Mouse (Mus musculus) lung, embryonic 15.5 days (tissue): ENCODE results near the gene AY358078. TPM values are rescaled to one million over a fixed set of nuclear protein-coding genes. Genes with fewer than 3 reads are reported as not detected.
"Not testable (repeated sequence)": the region's sequence is repeated elsewhere in the genome, so short reads cannot be mapped to it uniquely, and the experiment has no call there.

ENCODE experiments used
- ATAC-seq: fragments of 200-750 bp; cut with Nextera tagmentation; 2 replicates; pipeline ENCODE4 v1.8.0; 2017; ENCODE audit warnings: moderate number of reproducible peaks, borderline replicate concordance; ENCODE audit not compliant: low FRiP score, low TSS enrichment; ENCODE audit errors: extremely low read depth
- H3K27ac ChIP-seq: fragments of 300-500 bp; sonication (generic); 2 replicates; pipeline ENCODE4 v1.5.1; 2015; ENCODE audit warnings: moderate library complexity, mild to moderate bottlenecking, inconsistent platforms
- H3K27me3 ChIP-seq: fragments of 300-500 bp; sonication (generic); 2 replicates; pipeline ENCODE4 v1.6.1; 2015; ENCODE audit warnings: inconsistent platforms
- H3K36me3 ChIP-seq: fragments of 300-500 bp; sonication (generic); 2 replicates; pipeline ENCODE4 v1.6.1; 2015; ENCODE audit warnings: inconsistent platforms
- H3K4me1 ChIP-seq: fragments of 300-500 bp; sonication (generic); 2 replicates; pipeline ENCODE4 v1.6.1; 2015; ENCODE audit warnings: inconsistent platforms
- H3K4me2 ChIP-seq: fragments of 300-500 bp; sonication (generic); 2 replicates; pipeline ENCODE4 v1.6.1; 2015; ENCODE audit warnings: inconsistent platforms, mild to moderate bottlenecking, moderate library complexity
- H3K4me3 ChIP-seq: fragments of 300-500 bp; sonication (generic); 2 replicates; pipeline ENCODE4 v1.5.1; 2015; ENCODE audit warnings: mild to moderate bottlenecking, inconsistent platforms
- H3K9ac ChIP-seq: fragments of 300-500 bp; sonication (generic); 2 replicates; pipeline ENCODE4 v1.6.1; 2015; ENCODE audit warnings: inconsistent platforms
- H3K9me3 ChIP-seq: fragments of 300-500 bp; sonication (generic); 2 replicates; pipeline ENCODE4 v1.6.1; 2016; ENCODE audit warnings: inconsistent platforms
- WGBS: fragments of 180-500 bp; shearing (Covaris S2); methylation state at CpG from one replicate; pipeline ENCODE4 v1.1.7; 2015; 5-methylcytosine and 5-hydroxymethylcytosine counted together
- polyA plus RNA-seq: library from polyadenylated mRNA; unstranded; fragments of >200 nt; fragmentation: Nextera tagmentation; extraction: Ambion mirVana; gene quantifications from 2 replicates; pipeline ENCODE4 v1.2.1, GENCODE M21; 2015

AY358078 gene
- polyA plus RNA-seq, 1 experiment from 2014 or later, result not detected

- not testable (repeated sequence) for H3K27me3 ChIP-seq, H3K4me3 ChIP-seq, H3K4me2 ChIP-seq, ATAC-seq, H3K9ac ChIP-seq, H3K9me3 ChIP-seq, H3K36me3 ChIP-seq, H3K4me1 ChIP-seq, H3K27ac ChIP-seq
- WGBS, result 17% methylated on average over 2 of the region's 2 CpGs
These were observed 38.6 kb downstream of the AY358078 start for GRCm38 (mm10) chr14:51838480-51838879.

- Histone ChIP-seq H3K4me1 (no peaks in the 10 kb centered on the region), H3K4me3 (no peak overlapping the region), H3K9me3 (no peaks in the 10 kb centered on the region), H3K27me3 (no peaks in the 10 kb centered on the region), H3K9ac (no peak overlapping the region), H3K27ac (no peak overlapping the region), H3K4me2 (no peak overlapping the region), H3K36me3 (no peaks in the 10 kb centered on the region)
- ATAC-seq, result no peak
- 50% methylated on average over 1 of the region's 1 CpGs for whole genome bisulfite sequencing
These were observed 42.4 kb downstream of the AY358078 start for GRCm38 (mm10) chr14:51842250-51842649.

- Histone ChIP-seq H3K27ac (no peak overlapping the region), H3K27me3 (no peaks in the 10 kb centered on the region), H3K4me1 (no peaks in the 10 kb centered on the region), H3K9ac (no peak overlapping the region), H3K36me3 (no peaks in the 10 kb centered on the region), H3K4me3 (no peak overlapping the region), H3K4me2 (no peak overlapping the region), H3K9me3 (no peaks in the 10 kb centered on the region)
- ATAC-seq, result no peak
- WGBS, result 58% methylated on average over 2 of the region's 2 CpGs
These were observed 42.9 kb downstream of the AY358078 start for GRCm38 (mm10) chr14:51842781-51843180.

GRCm38 (mm10) chr14:51843882-51844281, 44.0 kb downstream of the AY358078 start:
- no peaks in the 10 kb centered on the region for H3K27me3 ChIP-seq
- no peak for ATAC-seq

GRCm38 (mm10) chr14:51846566-51846965, 46.7 kb downstream of the AY358078 start:
- H3K36me3 ChIP-seq, result no peaks in the 10 kb centered on the region
- no peak overlapping the region for H3K9ac ChIP-seq
- H3K4me1 ChIP-seq, result no peaks in the 10 kb centered on the region
- no peak for ATAC-seq
- H3K4me3 ChIP-seq, result no peak overlapping the region
- H3K4me2 ChIP-seq, result no peak overlapping the region
- no peak overlapping the region for H3K27ac ChIP-seq
- 49% methylated on average over 3 of the region's 3 CpGs for WGBS
- H3K27me3 ChIP-seq, result no peaks in the 10 kb centered on the region
- no peaks in the 10 kb centered on the region for H3K9me3 ChIP-seq

More at GRCm38 (mm10) chr14:51843882-51844281, 44.0 kb downstream of the AY358078 start:
- no peak overlapping the region for H3K4me2 ChIP-seq
- no peak overlapping the region for H3K9ac ChIP-seq
- H3K9me3 ChIP-seq, result no peaks in the 10 kb centered on the region
- no peaks in the 10 kb centered on the region for H3K4me1 ChIP-seq
- H3K4me3 ChIP-seq, result no peak overlapping the region
- no peak overlapping the region for H3K27ac ChIP-seq
- H3K36me3 ChIP-seq, result no peaks in the 10 kb centered on the region

GRCm38 (mm10) chr14:51851006-51851405, 51.2 kb downstream of the AY358078 start:
- not testable (repeated sequence) for H3K9me3 ChIP-seq, H3K9ac ChIP-seq, H3K4me3 ChIP-seq, H3K27me3 ChIP-seq, H3K4me1 ChIP-seq, H3K27ac ChIP-seq, ATAC-seq, H3K4me2 ChIP-seq, H3K36me3 ChIP-seq
- WGBS, result 40% methylated on average over 3 of the region's 3 CpGs

- Histone ChIP-seq H3K9me3 (no peaks in the 10 kb centered on the region), H3K4me2 (no peak within 1 kb of the TSS), H3K4me3 (no peak within 1 kb of the TSS), H3K27ac (no peak within 1 kb of the TSS), H3K9ac (no peak within 1 kb of the TSS), H3K36me3 (no peaks in the 10 kb centered on the region), H3K27me3 (no peaks in the 10 kb centered on the region), H3K4me1 (no peaks in the 10 kb centered on the region)
- ATAC-seq, result no peak
These were observed 53.6 kb downstream of the AY358078 start, which contains the start of gene Ear6 for GRCm38 (mm10) chr14:51853399-51853798. Gene Ear6 (plus strand): TSS chr14:51853699.

GRCm38 (mm10) chr14:51855280-51855679, 55.4 kb downstream of the AY358078 start:
- ATAC-seq, H3K27ac ChIP-seq, H3K4me3 ChIP-seq, H3K9me3 ChIP-seq, H3K36me3 ChIP-seq, H3K9ac ChIP-seq, H3K4me2 ChIP-seq, H3K4me1 ChIP-seq, H3K27me3 ChIP-seq: not testable (repeated sequence)
- WGBS, result 68% methylated on average over 7 of the region's 7 CpGs

GRCm38 (mm10) chr14:51863603-51864002, 63.8 kb downstream of the AY358078 start:
- H3K4me2 ChIP-seq, H3K4me1 ChIP-seq, H3K36me3 ChIP-seq, H3K9me3 ChIP-seq, H3K27me3 ChIP-seq, H3K27ac ChIP-seq, H3K9ac ChIP-seq, H3K4me3 ChIP-seq, ATAC-seq: not testable (repeated sequence)
- WGBS, result 5% methylated on average over 1 of the region's 1 CpGs

GRCm38 (mm10) chr14:51870756-51871155, 70.9 kb downstream of the AY358078 start:
- Histone ChIP-seq H3K9ac (no peak overlapping the region), H3K36me3 (no peaks in the 10 kb centered on the region), H3K4me1 (no peaks in the 10 kb centered on the region), H3K9me3 (no peaks in the 10 kb centered on the region), H3K27me3 (no peaks in the 10 kb centered on the region), H3K4me2 (no peak overlapping the region), H3K4me3 (no peak overlapping the region), H3K27ac (no peak overlapping the region)
- no peak for ATAC-seq
- 70% methylated on average over 2 of the region's 2 CpGs for WGBS

- 64% methylated on average over 9 of the region's 9 CpGs for WGBS
- Histone ChIP-seq H3K9ac (no peak overlapping the region), H3K4me3 (no peak overlapping the region), H3K36me3 (no peaks in the 10 kb centered on the region), H3K4me1 (no peaks in the 10 kb centered on the region), H3K27me3 (no peaks in the 10 kb centered on the region), H3K27ac (no peak overlapping the region), H3K9me3 (no peaks in the 10 kb centered on the region), H3K4me2 (no peak overlapping the region)
- no peak for ATAC-seq
These were observed 71.9 kb downstream of the AY358078 start for GRCm38 (mm10) chr14:51871741-51872140.
